Mouse (Mus musculus): ENCODE data around the gene Ell3. TPM values are rescaled to one million over a fixed set of nuclear protein-coding genes. Genes with fewer than 3 reads are reported as not detected.

Gene Ell3
- polyA plus RNA-seq, 1 experiment from 2014 or later, result 5.0 TPM

GRCm38 (mm10) chr2:121413387-121414042 lies 30.6 kb downstream of the Ell3 start, which contains the start of the genes Pdia3 and Catsper2:
Gene Pdia3 (plus strand): TSS chr2:121413775.
Gene Catsper2 (minus strand): TSS chr2:121413792.
- peak; percentile 97 for DNase-seq (ENCODE audit: extremely low spot score, low spot score)
- Histone ChIP-seq H3K27ac (peak within 1 kb of the TSS; percentile 97), H3K9me3 (no peaks in the 10 kb centered on the region), H3K4me1 (peaks cover 36% of the 10 kb centered on the region), H3K4me3 (peak within 1 kb of the TSS; percentile 79), H3K36me3 (replicated peaks) (peaks cover 34% of the 10 kb centered on the region), H3K27me3 (ENCODE audit: poor library complexity, severe bottlenecking) (no peaks in the 10 kb centered on the region)
- WGBS, result under 1% methylated on average over 67 of the region's 68 CpGs

GRCm38 (mm10) chr2:121412843-121413386 lies 31.2 kb downstream of the Ell3 start:
- WGBS, result 15% methylated on average over 4 of the region's 4 CpGs
- Histone ChIP-seq H3K4me1 (peaks cover 36% of the 10 kb centered on the region), H3K27ac (peak overlapping the region; percentile 97), H3K27me3 (ENCODE audit: poor library complexity, severe bottlenecking) (no peaks in the 10 kb centered on the region), H3K36me3 (replicated peaks) (peaks cover 28% of the 10 kb centered on the region), H3K9me3 (no peaks in the 10 kb centered on the region), H3K4me3 (peak overlapping the region; percentile 79)
- DNase-seq (ENCODE audit: extremely low spot score, low spot score), result no peak

GRCm38 (mm10) chr2:121408160-121408559 lies 35.9 kb downstream of the Ell3 start:
- DNase-seq (ENCODE audit: extremely low spot score, low spot score), result peak; percentile 29
- Histone ChIP-seq H3K4me3 (no peak overlapping the region), H3K27me3 (ENCODE audit: poor library complexity, severe bottlenecking) (no peaks in the 10 kb centered on the region), H3K9me3 (no peaks in the 10 kb centered on the region), H3K36me3 (replicated peaks) (no peaks in the 10 kb centered on the region), H3K27ac (no peak overlapping the region), H3K4me1 (peaks cover 9% of the 10 kb centered on the region)
- 29% methylated on average over 4 of the region's 4 CpGs for WGBS

- no peak for DNase-seq (ENCODE audit: extremely low spot score, low spot score)
- no peak overlapping the region for H3K27ac ChIP-seq
Measured at GRCm38 (mm10) chr2:121403296-121403695, 40.8 kb downstream of the Ell3 start.

GRCm38 (mm10) chr2:121396624-121397023 lies 47.5 kb downstream of the Ell3 start:
- no peaks in the 10 kb centered on the region for H3K4me1 ChIP-seq
- WGBS, result 15% methylated on average over 8 of the region's 8 CpGs
- no peak overlapping the region for H3K4me3 ChIP-seq

More at GRCm38 (mm10) chr2:121403296-121403695, 40.8 kb downstream of the Ell3 start:
- Histone ChIP-seq H3K9me3 (no peaks in the 10 kb centered on the region), H3K36me3 (replicated peaks) (no peaks in the 10 kb centered on the region), H3K27me3 (ENCODE audit: poor library complexity, severe bottlenecking) (no peaks in the 10 kb centered on the region), H3K4me1 (no peaks in the 10 kb centered on the region), H3K4me3 (no peak overlapping the region)

More at GRCm38 (mm10) chr2:121396624-121397023, 47.5 kb downstream of the Ell3 start:
- Histone ChIP-seq H3K27ac (no peak overlapping the region), H3K9me3 (no peaks in the 10 kb centered on the region), H3K27me3 (ENCODE audit: poor library complexity, severe bottlenecking) (no peaks in the 10 kb centered on the region), H3K36me3 (replicated peaks) (no peaks in the 10 kb centered on the region)
- DNase-seq (ENCODE audit: extremely low spot score, low spot score), result peak; percentile 74

Small RNA genes within 50 kb of the gene (microRNA-seq; reads per million reads assigned to microRNA genes)
- gene Gm22953, result not detected

Other genes starting within 250 kb of the Ell3 start
- gene Trp53bp1, start 172.9 kb downstream of the Ell3 start, polyA plus RNA-seq (2016; fragmentation: Nextera tagmentation; extraction: Ambion mirVana), result 134 and 144 TPM in 2 replicates
- gene Map1a, start 154.7 kb downstream of the Ell3 start, polyA plus RNA-seq (2016; fragmentation: Nextera tagmentation; extraction: Ambion mirVana), result 6.5 and 6.6 TPM in 2 replicates
- 10.1 and 11.0 TPM in 2 replicates for gene Ppip5k1, start 88.9 kb downstream of the Ell3 start, polyA plus RNA-seq (2016; fragmentation: Nextera tagmentation; extraction: Ambion mirVana)
- 2.2 and 3.9 TPM in 2 replicates for gene Ckmt1, start 86.6 kb downstream of the Ell3 start, polyA plus RNA-seq (2016; fragmentation: Nextera tagmentation; extraction: Ambion mirVana)
- gene Strc, start 57.1 kb downstream of the Ell3 start, polyA plus RNA-seq (2016; fragmentation: Nextera tagmentation; extraction: Ambion mirVana), result not detected in 2 replicates
- 578 and 630 TPM in 2 replicates for gene Pdia3, start 30.5 kb downstream of the Ell3 start, polyA plus RNA-seq (2016; fragmentation: Nextera tagmentation; extraction: Ambion mirVana)
- gene Catsper2, start 30.5 kb downstream of the Ell3 start, polyA plus RNA-seq (2016; fragmentation: Nextera tagmentation; extraction: Ambion mirVana), result 1.5 and 2.0 TPM in 2 replicates
- 449 TPM in 2 replicates for gene Serf2, start 4.9 kb upstream of the Ell3 start, polyA plus RNA-seq (2016; fragmentation: Nextera tagmentation; extraction: Ambion mirVana)
- 142 and 161 TPM in 2 replicates for gene Hypk, start 9.0 kb upstream of the Ell3 start, polyA plus RNA-seq (2016; fragmentation: Nextera tagmentation; extraction: Ambion mirVana)
- gene Serinc4, start 12.5 kb upstream of the Ell3 start, polyA plus RNA-seq (2016; fragmentation: Nextera tagmentation; extraction: Ambion mirVana), result 0.15 and 0.27 TPM in 2 replicates
- 53.5 and 53.7 TPM in 2 replicates for gene Mfap1b, start 29.8 kb upstream of the Ell3 start, polyA plus RNA-seq (2016; fragmentation: Nextera tagmentation; extraction: Ambion mirVana)
- 27.9 and 29.5 TPM in 2 replicates for gene Mfap1a, start 62.4 kb upstream of the Ell3 start, polyA plus RNA-seq (2016; fragmentation: Nextera tagmentation; extraction: Ambion mirVana)
- gene Wdr76, start 62.4 kb upstream of the Ell3 start, polyA plus RNA-seq (2016; fragmentation: Nextera tagmentation; extraction: Ambion mirVana), result 15.0 and 15.8 TPM in 2 replicates

All from forebrain, embryonic 10.5 days (tissue).